Mouse (Mus musculus) ES-Bruce4 (cell line): ENCODE measurements at regions not wholly inside any gene's neighbourhood (a gene's known extent, or its start where the extent isn't known, plus 50 kb on each side); places are given as distances from the start of the nearest gene placed in this dataset.

Experiments
- H3K27ac ChIP-seq: 2 replicates; pipeline ENCODE4 v1.5.1; 2012; ENCODE audit warnings: low read length, inconsistent platforms; ENCODE audit not compliant: insufficient read depth
- H3K27me3 ChIP-seq: 2 replicates; pipeline ENCODE4 v1.6.1; 2012; ENCODE audit warnings: mild to moderate bottlenecking, low read length, inconsistent platforms; ENCODE audit not compliant: control insufficient read depth, poor library complexity, insufficient read depth, severe bottlenecking
- H3K36me3 ChIP-seq: 2 replicates; pipeline ENCODE4 v1.6.1; 2012; ENCODE audit warnings: inconsistent platforms, mild to moderate bottlenecking, low read length, moderate library complexity; ENCODE audit not compliant: control insufficient read depth, poor library complexity, insufficient read depth, severe bottlenecking
- H3K4me1 ChIP-seq: one replicate; pipeline ENCODE4 v1.8.1; 2011; ENCODE audit warnings: low read length; ENCODE audit not compliant: control insufficient read depth, insufficient read depth
- H3K4me3 ChIP-seq: 2 replicates; pipeline ENCODE4 v1.5.1; 2011; ENCODE audit warnings: low read depth, mild to moderate bottlenecking, low read length
- H3K9ac ChIP-seq: 2 replicates; pipeline ENCODE4 v1.6.1; 2012; ENCODE audit warnings: low read depth, mild to moderate bottlenecking, inconsistent platforms; ENCODE audit not compliant: poor library complexity, severe bottlenecking
- H3K9me3 ChIP-seq: replicated peaks from 2 replicates; pipeline ENCODE4 v1.6.1; 2012; ENCODE audit warnings: mild to moderate bottlenecking, low read length, inconsistent platforms; ENCODE audit not compliant: control insufficient read depth, poor library complexity, insufficient read depth, severe bottlenecking
- CTCF ChIP-seq: IDR thresholded peaks from one replicate; pipeline ENCODE4 v1.8.1; 2011; ENCODE audit warnings: low read depth, low read length
- EP300 ChIP-seq: IDR thresholded peaks from 2 replicates; pipeline ENCODE4 v1.6.1; 2011; ENCODE audit warnings: low read depth, low read length; ENCODE audit not compliant: insufficient read depth
- POLR2A ChIP-seq: IDR thresholded peaks from one replicate; pipeline ENCODE4 v1.8.1; 2011; ENCODE audit warnings: low read length; ENCODE audit not compliant: insufficient read depth

DNA sequence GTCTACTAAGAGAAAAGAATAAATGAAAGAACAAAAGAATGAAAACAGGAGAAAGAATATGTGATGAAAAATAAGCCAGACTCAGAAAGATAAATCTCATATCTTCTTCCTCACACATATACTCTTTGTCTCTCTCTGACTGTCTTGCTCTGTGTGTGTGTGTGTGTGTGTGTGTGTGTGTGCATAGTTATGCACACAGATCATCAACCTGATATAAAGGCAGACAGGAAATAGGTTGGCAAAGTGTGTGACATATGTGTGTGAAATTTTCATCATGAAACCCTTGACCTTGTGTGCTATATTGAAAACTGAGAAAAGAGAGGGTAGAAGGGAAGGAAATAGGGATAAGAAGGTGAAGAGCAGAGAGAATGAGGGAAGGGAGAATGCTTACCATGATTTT lies 195.5 kb upstream of the Nrp1 start:
- H3K27ac ChIP-seq = no peak overlapping the region
- H3K9me3 ChIP-seq = no peaks in the 10 kb centered on the region
- TF ChIP-seq POLR2A (no peak), CTCF (no peak), EP300 (no peak)
- H3K36me3 ChIP-seq = no peaks in the 10 kb centered on the region
- no peaks in the 10 kb centered on the region for H3K4me1 ChIP-seq
- H3K9ac ChIP-seq = no peak overlapping the region
- H3K27me3 ChIP-seq = no peaks in the 10 kb centered on the region; the same call in 1 of the 2 replicates
- no peak overlapping the region for H3K4me3 ChIP-seq

DNA sequence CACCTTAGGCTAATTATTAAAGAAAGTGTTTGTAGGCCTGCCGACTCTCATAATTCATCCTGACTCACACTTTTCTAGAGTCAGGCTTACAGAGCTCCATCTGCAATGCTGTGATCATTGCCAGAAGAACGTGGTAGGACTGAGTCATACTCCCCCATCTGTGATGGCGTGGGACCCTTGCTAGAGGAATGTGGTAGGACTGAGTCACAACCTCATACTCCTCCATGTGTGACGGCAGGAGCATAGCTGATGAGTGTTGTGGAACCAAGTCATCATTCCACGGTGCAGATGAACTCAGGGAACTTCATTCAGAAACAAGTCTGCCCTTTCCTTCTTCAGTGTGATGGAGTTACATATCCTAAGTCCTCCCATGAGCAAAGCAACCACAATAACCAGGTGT lies 193.4 kb upstream of the Nrp1 start:
- Histone ChIP-seq H3K9me3 (no peaks in the 10 kb centered on the region), H3K27ac (no peak overlapping the region), H3K4me1 (no peaks in the 10 kb centered on the region), H3K4me3 (no peak overlapping the region), H3K27me3 (no peaks in the 10 kb centered on the region; the same call in 1 of the 2 replicates), H3K9ac (no peak overlapping the region), H3K36me3 (no peaks in the 10 kb centered on the region)
- TF ChIP-seq EP300 (no peak), POLR2A (no peak), CTCF (no peak)

DNA sequence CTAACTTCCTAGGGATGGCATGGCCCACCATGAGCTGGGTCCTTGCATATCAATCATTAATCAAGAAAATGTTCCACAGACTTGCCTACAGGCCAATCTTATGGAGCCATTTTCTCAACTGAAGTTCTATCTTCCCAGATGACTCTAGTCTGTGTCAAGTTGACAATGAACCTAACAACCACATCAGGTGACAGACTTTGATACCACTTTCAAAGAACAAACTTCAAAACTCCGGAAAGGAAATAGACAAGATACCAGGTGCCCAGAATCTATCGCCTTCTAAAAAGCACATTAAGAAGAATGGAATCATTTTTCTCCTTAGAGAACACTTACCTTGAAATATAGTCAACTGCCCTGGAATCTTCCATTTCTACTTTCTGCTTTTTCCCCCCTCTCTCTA lies 192.8 kb upstream of the Nrp1 start:
- H3K4me3 ChIP-seq = no peak overlapping the region
- no peaks in the 10 kb centered on the region for H3K9me3 ChIP-seq
- no peak for TF ChIP-seq POLR2A
- TF ChIP-seq EP300 = no peak
- no peak for TF ChIP-seq CTCF

DNA sequence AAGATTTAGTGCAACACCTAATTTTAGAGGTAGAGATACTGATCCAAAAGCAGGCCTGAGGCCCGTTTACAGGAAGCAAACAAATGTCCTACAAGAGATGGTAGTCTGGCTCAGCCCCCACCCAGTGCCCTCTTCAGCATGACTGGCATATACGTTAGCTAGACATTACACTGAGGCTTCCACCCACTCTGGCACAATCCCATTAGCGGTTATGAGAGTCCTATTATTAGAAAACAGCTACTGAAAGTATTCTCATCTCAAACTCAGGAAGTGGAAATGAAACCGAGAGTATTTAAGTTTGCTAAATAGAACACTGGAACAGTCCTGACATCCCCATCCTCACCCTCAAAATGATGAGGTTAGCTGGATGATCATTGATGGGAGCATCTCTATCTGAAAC lies 192.3 kb upstream of the Nrp1 start:
- TF ChIP-seq CTCF = no peak
- no peak for TF ChIP-seq EP300
- TF ChIP-seq POLR2A = no peak
- H3K36me3 ChIP-seq = no peaks in the 10 kb centered on the region

More for the DNA sequence above, 192.8 kb upstream of the Nrp1 start:
- H3K36me3 ChIP-seq = no peaks in the 10 kb centered on the region
- H3K9ac ChIP-seq = no peak overlapping the region
- no peaks in the 10 kb centered on the region; the same call in 1 of the 2 replicates for H3K27me3 ChIP-seq
- H3K27ac ChIP-seq = no peak overlapping the region
- no peaks in the 10 kb centered on the region for H3K4me1 ChIP-seq

DNA sequence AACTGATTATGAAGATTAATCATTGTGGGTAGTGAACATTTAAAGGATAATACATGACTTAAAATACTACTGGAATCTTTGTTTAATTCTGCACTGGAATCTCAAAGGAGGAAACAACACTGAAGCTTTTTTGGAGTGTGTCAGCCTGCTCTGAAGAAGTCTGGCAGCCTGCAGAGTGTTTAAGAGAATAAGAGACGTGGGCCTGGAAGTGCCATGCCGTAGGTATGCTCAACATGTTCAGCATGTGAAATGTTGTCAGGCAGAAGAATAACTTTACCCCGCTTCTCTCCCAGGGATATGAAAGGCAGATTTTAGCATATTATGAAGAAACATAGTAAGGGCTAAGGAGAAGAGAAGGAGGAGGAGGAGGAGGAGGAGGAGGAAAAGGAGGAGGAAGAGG lies 189.6 kb upstream of the Nrp1 start:
- H3K9ac ChIP-seq = no peak overlapping the region
- H3K4me1 ChIP-seq = no peaks in the 10 kb centered on the region
- no peaks in the 10 kb centered on the region for H3K27me3 ChIP-seq
- no peak overlapping the region for H3K4me3 ChIP-seq
- no peaks in the 10 kb centered on the region for H3K9me3 ChIP-seq
- H3K27ac ChIP-seq = no peak overlapping the region
- no peaks in the 10 kb centered on the region for H3K36me3 ChIP-seq
- TF ChIP-seq EP300 (no peak), CTCF (no peak), POLR2A (no peak)

More for the DNA sequence above, 192.3 kb upstream of the Nrp1 start:
- no peaks in the 10 kb centered on the region for H3K4me1 ChIP-seq
- H3K9ac ChIP-seq = no peak overlapping the region
- no peaks in the 10 kb centered on the region; the same call in 1 of the 2 replicates for H3K27me3 ChIP-seq
- H3K27ac ChIP-seq = no peak overlapping the region
- H3K4me3 ChIP-seq = no peak overlapping the region
- H3K9me3 ChIP-seq = no peaks in the 10 kb centered on the region

DNA sequence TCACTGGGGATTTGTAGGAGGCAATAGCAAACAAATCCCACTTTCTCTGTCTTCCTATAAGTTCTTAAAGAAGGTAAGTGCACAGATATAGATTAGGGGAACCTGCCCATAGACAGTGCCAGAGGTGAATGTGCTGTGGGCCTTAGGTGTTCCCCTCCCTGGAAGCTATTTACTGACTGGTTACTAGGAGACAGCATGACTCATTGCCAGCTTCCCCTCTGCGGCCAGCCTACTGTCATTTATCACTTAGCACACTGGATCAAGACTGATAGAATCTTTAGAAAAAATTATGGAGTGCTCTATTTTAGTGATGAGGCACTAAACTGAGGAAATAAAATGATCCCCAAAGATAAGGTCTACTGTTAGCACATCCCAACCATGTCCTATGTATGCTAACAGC lies 187.3 kb upstream of the Nrp1 start:
- Histone ChIP-seq H3K9me3 (no peaks in the 10 kb centered on the region), H3K36me3 (no peaks in the 10 kb centered on the region), H3K4me1 (no peaks in the 10 kb centered on the region), H3K4me3 (no peak overlapping the region), H3K27me3 (no peaks in the 10 kb centered on the region), H3K27ac (no peak overlapping the region), H3K9ac (no peak overlapping the region)
- no peak for TF ChIP-seq CTCF
- TF ChIP-seq EP300 = no peak
- no peak for TF ChIP-seq POLR2A
